Mouse (Mus musculus): Measurements from ENCODE around the gene Psmb3.

DNA sequence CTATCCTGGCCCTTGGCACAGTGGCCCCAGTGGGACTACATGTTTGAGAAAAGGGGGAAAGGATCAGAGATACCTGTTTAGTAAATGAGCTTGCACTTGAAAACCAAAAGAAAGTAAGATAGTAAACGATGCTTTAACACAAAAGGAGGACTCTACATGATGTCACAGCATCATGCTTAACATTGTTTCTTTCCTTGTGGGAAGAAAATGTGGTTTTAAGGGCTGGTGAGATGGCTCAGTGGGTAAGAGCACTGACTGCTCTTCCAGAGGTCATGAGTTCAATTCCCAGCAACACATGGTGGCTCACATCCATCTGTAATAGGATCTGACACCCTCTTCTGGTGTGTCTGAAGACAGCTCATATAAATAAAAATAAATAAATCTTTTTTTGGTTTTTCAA lies 54.9 kb downstream of the Psmb3 start:
- TF ChIP-seq ELF1 (IDR thresholded peaks at IDR 0.05; ENCODE audit: low read depth, low read length) (no peak), CTCF (conservative IDR thresholded peaks at IDR 0.05 in 1 of 2, IDR thresholded peaks at IDR 0.05 in 1 of 2; ENCODE audit: low read depth in 2 of 2, low read length in 2 of 2) (no peak), POLR2A (IDR thresholded peaks at IDR 0.05; ENCODE audit: low read depth, low read length) (no peak), MYC (IDR thresholded peaks at IDR 0.05; ENCODE audit: low read depth, low read length) (no peak), TCF12 (IDR thresholded peaks at IDR 0.05; ENCODE audit: low read depth, low read length) (no peak), MXI1 (IDR thresholded peaks at IDR 0.05; ENCODE audit: low read depth, low read length) (no peak), CHD2 (IDR thresholded peaks at IDR 0.05; ENCODE audit: low read length) (no peak), MAFK (IDR thresholded peaks at IDR 0.05; ENCODE audit: insufficient replicate concordance, low read length) (no peak), MAX (IDR thresholded peaks at IDR 0.05; ENCODE audit: low read length) (no peak), RCOR1 (conservative IDR thresholded peaks at IDR 0.05; ENCODE audit: low read depth, low read length) (no peak), MAZ (IDR thresholded peaks at IDR 0.05; ENCODE audit: low read depth, low read length) (no peak), ZC3H11A (IDR thresholded peaks at IDR 0.05; ENCODE audit: low read depth, low read length) (no peak), USF1 (IDR thresholded peaks at IDR 0.05; ENCODE audit: low read depth, low read length) (no peak), EP300 (IDR thresholded peaks at IDR 0.05; ENCODE audit: low read length) (no peak)

Data from CH12.LX (cell line).